Mouse (Mus musculus) T-helper 2 cell (primary cell): ENCODE results near the gene Tyk2.

Experiments
- in situ Hi-C: fragments of 300-600 bp; cut with MboI, MseI; formaldehyde crosslinking; loops from one replicate; pipeline ENCODE4 v1.15.1; 2025; ENCODE audit warnings: high pct_unique_total_duplicates

The Tyk2 gene

DNA sequence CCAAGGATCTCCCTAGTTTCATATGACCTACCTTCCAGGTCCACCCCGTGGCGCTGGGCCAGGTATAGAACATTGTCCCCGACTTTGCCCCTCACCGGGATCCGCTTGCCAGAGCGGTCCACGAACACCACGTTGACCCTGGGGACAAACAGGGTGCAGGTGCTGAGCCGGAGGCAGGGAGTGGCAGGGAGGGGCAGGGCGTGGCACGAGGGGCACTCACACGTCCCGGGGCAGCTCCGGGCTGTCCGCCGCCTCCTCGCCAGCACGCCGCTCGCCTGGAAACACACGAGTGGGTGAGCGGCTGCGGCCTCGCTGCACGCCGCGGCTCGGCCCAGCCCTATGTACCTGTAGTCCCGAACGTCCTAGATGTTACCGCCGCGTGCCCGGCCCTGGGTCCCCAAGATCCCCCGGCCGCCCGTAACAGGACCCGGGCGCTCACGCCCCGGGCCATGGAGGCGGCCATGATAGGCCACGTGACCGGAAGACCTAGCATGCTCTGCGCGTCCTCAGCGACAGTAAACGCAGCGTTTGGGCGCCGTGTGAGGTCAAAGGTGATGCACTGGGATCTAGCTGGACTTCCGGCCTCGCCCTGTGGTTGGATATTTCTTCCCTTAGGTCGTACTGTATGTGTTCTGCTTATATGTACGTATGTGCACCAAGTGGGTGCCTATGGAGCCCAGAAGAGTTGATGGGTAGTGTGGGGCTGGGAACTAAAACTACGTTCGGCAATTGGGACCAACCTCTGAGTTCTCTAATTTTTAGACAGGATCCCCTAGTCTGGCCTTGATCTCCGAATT, 57.8 kb downstream of the Tyk2 start, which contains the start of the genes Gm49373 and Fdx1l:
Gene Gm49373 (minus strand): TSS at position 53 of the 797 bp plus-strand sequence.
Gene Fdx1l (minus strand): TSS at position 571 of the 797 bp plus-strand sequence.
- in situ Hi-C loops, result loop anchor here (5.0 kb wide), 1 partner anchor 69 kb away; no protein-coding TSS in a partner anchor

DNA sequence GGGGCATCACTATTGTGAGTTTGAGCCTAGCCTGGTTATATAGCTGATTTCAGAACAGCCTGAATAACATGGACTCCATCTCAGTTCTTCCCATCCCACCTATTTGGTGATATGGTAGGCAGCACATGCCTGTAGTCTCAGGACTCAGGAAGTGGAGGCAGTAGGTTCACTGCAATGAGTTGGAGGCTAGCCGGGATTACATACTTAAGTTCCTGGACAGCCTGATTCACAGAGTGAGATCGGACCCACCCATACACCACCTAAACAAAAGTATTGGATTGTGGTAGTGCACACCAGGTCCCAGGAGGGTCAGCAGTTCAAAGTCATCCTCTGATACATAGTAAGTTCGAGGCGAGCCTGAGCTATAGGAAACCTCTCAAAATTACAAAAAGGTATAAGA, 58.4 kb downstream of the Tyk2 start:
- in situ Hi-C loops, result loop anchor here (5.0 kb wide), 1 partner anchor 70 kb away; no protein-coding TSS in a partner anchor

DNA sequence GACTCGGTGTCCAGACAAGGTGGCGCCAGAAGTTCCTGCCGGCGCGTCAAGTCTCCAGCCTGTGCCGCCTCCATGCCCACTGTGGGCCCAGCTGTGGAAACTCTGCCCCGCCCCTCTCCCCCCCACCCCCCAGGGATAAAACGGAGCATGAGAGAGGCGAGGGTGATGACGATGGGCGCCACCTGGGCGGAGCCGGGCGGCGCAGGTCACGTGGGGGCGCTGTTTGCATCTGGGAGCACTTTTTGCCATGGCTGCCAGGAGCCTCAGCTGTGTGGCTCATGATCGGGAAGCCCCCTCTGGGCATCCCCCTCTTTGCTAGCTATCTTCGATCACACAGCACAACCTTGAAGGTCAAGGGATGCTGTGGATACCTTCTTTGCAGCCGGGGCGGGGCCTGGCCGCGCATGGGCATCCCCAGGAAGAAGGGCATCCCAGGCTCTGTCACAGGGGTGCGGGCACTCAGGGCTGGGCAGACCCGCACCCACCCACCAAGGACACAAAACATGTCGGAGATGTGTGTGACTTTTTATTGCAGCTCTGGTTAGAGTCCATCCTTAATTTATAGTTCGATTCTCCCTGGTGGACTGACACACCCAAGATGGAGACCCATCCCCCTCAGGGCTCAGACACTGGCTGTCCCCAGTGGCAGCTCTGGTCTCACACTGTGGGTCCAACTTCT, 63.9 kb downstream of the Tyk2 start, which contains the start of gene Zglp1:
Gene Zglp1 (minus strand): TSS at position 88 of the 679 bp plus-strand sequence.
- in situ Hi-C loops, result no loop called here

DNA sequence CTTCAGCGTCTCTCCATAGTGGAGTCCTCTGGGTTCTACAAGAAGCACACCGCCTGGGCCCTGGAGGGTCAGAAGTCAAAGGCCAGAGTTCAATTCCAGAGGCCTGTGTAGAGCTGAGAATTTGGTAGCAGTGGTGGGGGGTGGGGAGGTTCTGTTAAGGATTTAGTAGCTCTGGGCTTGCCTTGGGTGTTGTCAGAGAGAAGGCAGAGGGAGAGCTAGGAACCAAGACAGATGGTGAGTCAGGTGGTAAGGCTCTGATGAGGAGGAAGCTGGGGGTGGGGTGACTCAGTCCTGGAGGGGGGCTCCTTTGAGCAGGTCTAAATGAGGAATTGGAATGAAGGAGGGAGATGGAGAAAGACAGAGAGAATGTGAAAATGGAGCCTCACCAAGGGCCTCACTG, 68.1 kb downstream of the Tyk2 start:
- in situ Hi-C loops, result no loop called here
